Mouse (Mus musculus) spleen, adult 2 months (tissue): ENCODE data around the gene Zp2.

ENCODE experiments used
- CTCF ChIP-seq: fragments of 200-500 bp; IDR thresholded peaks from 2 replicates; pipeline ENCODE4 v1.5.1; 2011; ENCODE audit warnings: mild to moderate bottlenecking, inconsistent platforms; ENCODE audit not compliant: insufficient read depth, insufficient read length, insufficient replicate concordance; ENCODE audit errors: extremely low read depth
- POLR2A ChIP-seq: fragments of 200-500 bp; IDR thresholded peaks from 2 replicates; pipeline ENCODE4 v1.6.1; 2011; ENCODE audit warnings: low read depth, low read length, inconsistent platforms

DNA sequence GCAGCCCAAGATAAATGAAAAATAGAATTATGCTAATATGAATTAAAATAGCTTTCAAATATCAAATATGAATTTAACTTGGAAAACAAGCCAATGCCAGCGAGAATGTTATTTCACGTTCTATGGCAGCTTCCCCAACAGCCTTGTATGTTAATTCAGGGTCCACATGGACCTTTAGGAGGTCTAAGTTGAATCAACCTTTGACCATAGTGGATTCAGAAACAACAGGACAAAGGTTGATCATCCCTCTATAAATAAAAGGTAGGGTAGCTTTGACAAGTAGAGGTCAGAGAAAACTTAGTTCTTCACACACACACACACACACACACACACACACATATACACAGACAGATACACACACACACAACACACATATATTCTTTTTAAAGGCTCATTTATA is 5.8 kb upstream of the Zp2 start:
- TF ChIP-seq CTCF = no peak
- no peak for TF ChIP-seq POLR2A
